Mouse (Mus musculus) brain, adult 2 months (tissue): ENCODE measurements around the gene Grhl3.

ENCODE experiments used
- DNase-seq: peaks from one replicate; pipeline ENCODE4 v3.0.0; 2011; ENCODE audit warnings: low read depth, low spot score

The Grhl3 gene

GRCm38 (mm10) chr4:135575365-135576140 is 2.1 kb upstream of the Grhl3 start:
- peak; percentile 70 for DNase-seq

GRCm38 (mm10) chr4:135572276-135572675 is 1.2 kb downstream of the Grhl3 start:
- no peak for DNase-seq

GRCm38 (mm10) chr4:135571037-135571550 is 2.3 kb downstream of the Grhl3 start:
- no peak for DNase-seq

- peak; percentile 44 for DNase-seq
These were observed 3.0 kb downstream of the Grhl3 start for GRCm38 (mm10) chr4:135570152-135571036.

GRCm38 (mm10) chr4:135569201-135569600 is 4.2 kb downstream of the Grhl3 start:
- no peak for DNase-seq

- DNase-seq, result no peak
These were observed 5.9 kb downstream of the Grhl3 start for GRCm38 (mm10) chr4:135567484-135567883.

- DNase-seq, result peak; percentile 82
These were observed 6.4 kb downstream of the Grhl3 start for GRCm38 (mm10) chr4:135567042-135567441.

- DNase-seq, result no peak
These were observed 8.0 kb downstream of the Grhl3 start for GRCm38 (mm10) chr4:135565400-135565799.

- no peak for DNase-seq
These were observed 9.6 kb downstream of the Grhl3 start for GRCm38 (mm10) chr4:135563794-135564193.

GRCm38 (mm10) chr4:135549323-135549722 is 24.1 kb downstream of the Grhl3 start:
- DNase-seq, result no peak

- DNase-seq, result no peak
These were observed 24.8 kb downstream of the Grhl3 start for GRCm38 (mm10) chr4:135548521-135549077.

- no peak for DNase-seq
These were observed 25.3 kb downstream of the Grhl3 start for GRCm38 (mm10) chr4:135548108-135548507.

- DNase-seq, result no peak
These were observed 25.9 kb downstream of the Grhl3 start for GRCm38 (mm10) chr4:135547551-135547950.

- DNase-seq, result no peak
These were observed 26.6 kb downstream of the Grhl3 start for GRCm38 (mm10) chr4:135546793-135547192.

GRCm38 (mm10) chr4:135546008-135546407 is 27.4 kb downstream of the Grhl3 start:
- DNase-seq, result no peak

GRCm38 (mm10) chr4:135545080-135545511 is 28.3 kb downstream of the Grhl3 start:
- no peak for DNase-seq

- DNase-seq, result no peak
These were observed 29.1 kb downstream of the Grhl3 start for GRCm38 (mm10) chr4:135544284-135544683.

GRCm38 (mm10) chr4:135540057-135540456 is 33.4 kb downstream of the Grhl3 start:
- no peak for DNase-seq

GRCm38 (mm10) chr4:135539056-135539455 is 34.4 kb downstream of the Grhl3 start:
- DNase-seq, result no peak

GRCm38 (mm10) chr4:135535021-135535420 is 38.4 kb downstream of the Grhl3 start:
- DNase-seq, result no peak

GRCm38 (mm10) chr4:135533001-135533400 is 40.4 kb downstream of the Grhl3 start:
- DNase-seq, result no peak
